Comparison of ENCODE assay signal across 22 mouse cellular contexts in genomic region chr3:138668394-138669092, GRCm38 (mm10).
A peak's percentile ranks its signal among the peaks of the same experiment; 100 is the strongest.
DNase-seq lines count a peak whose midpoint lies in the region; ATAC-seq lines count a peak whose summit lies in the region.
"Had no signal": no experiment of that assay in that cellular context is flagged by ENCODE, and none has a peak within 500 bp of the region (broad histone marks: within the 10 kb centered on the region; RNA-seq: fewer than 3 reads in every experiment).

No protein-coding gene starts in this region.

- no peaks in the 10 kb centered on the region for H3K4me1 ChIP-seq in hindbrain, embryonic 16.5 days (ENCODE audit: control insufficient read depth, insufficient read depth, low read depth, low read length)
- no peaks in the 10 kb centered on the region for H3K4me1 ChIP-seq in hindbrain, embryonic 13.5 days (replicated peaks)
- H3K4me1 ChIP-seq in midbrain, embryonic 16.5 days (ENCODE audit: control insufficient read depth, insufficient read depth, low read length), result no peaks in the 10 kb centered on the region; the same call in 1 of the 2 replicates
- H3K4me1 ChIP-seq in kidney, embryonic 15.5 days, result 0 out of 2 replicates have a peak, but pooled peaks cover 2% of the 10 kb centered on the region
- H3K4me1 ChIP-seq: embryonic facial prominence, embryonic 10.5 days; hindbrain, embryonic 15.5 days; limb, embryonic 10.5 days had no signal

- 0 out of 2 replicates have a peak, but pooled peaks have one; percentile 30 for ATAC-seq in hindbrain, embryonic 16.5 days
- ATAC-seq in hindbrain, embryonic 13.5 days (ENCODE audit: low FRiP score), result no peak
- ATAC-seq in midbrain, embryonic 16.5 days, result 0 out of 2 replicates have a peak, but pooled peaks have one; percentile 62
- no peak for ATAC-seq in kidney, embryonic 15.5 days (replicated peaks; ENCODE audit: low FRiP score)
- ATAC-seq: liver, postnatal 0 days had no signal

- H3K27ac ChIP-seq in hindbrain, embryonic 16.5 days (ENCODE audit: low read depth, low read length), result no peak overlapping the region
- H3K27ac ChIP-seq in hindbrain, embryonic 13.5 days, result no peak overlapping the region; the same call in 1 of the 2 replicates
- H3K27ac ChIP-seq in midbrain, embryonic 16.5 days (ENCODE audit: low read length), result no peak overlapping the region
- H3K27ac ChIP-seq in kidney, embryonic 15.5 days, result no peak overlapping the region
- H3K27ac ChIP-seq: embryonic facial prominence, embryonic 10.5 days; gastrocnemius, adult 2 months; hindbrain, embryonic 15.5 days; left cerebral cortex, adult 2 months; limb, embryonic 10.5 days had no signal

- H3K9me3 ChIP-seq in hindbrain, embryonic 16.5 days (ENCODE audit: control insufficient read depth, low read length), result 0 out of 2 replicates have a peak, but pooled peaks cover 5% of the 10 kb centered on the region
- no peaks in the 10 kb centered on the region for H3K9me3 ChIP-seq in hindbrain, embryonic 13.5 days
- peaks cover 4% of the 10 kb centered on the region; the same call in 1 of the 2 replicates for H3K9me3 ChIP-seq in midbrain, embryonic 16.5 days (replicated peaks; ENCODE audit: control insufficient read depth, low read length, poor library complexity, severe bottlenecking)
- peaks cover 5% of the 10 kb centered on the region; the same call in 1 of the 2 replicates for H3K9me3 ChIP-seq in kidney, embryonic 15.5 days (replicated peaks)
- H3K9me3 ChIP-seq: embryonic facial prominence, embryonic 10.5 days; hindbrain, embryonic 15.5 days; limb, embryonic 10.5 days had no signal

- H3K36me3 ChIP-seq in hindbrain, embryonic 16.5 days (ENCODE audit: control insufficient read depth, insufficient read depth, low read length), result no peaks in the 10 kb centered on the region
- no peaks in the 10 kb centered on the region for H3K36me3 ChIP-seq in hindbrain, embryonic 13.5 days
- H3K36me3 ChIP-seq in midbrain, embryonic 16.5 days (ENCODE audit: control insufficient read depth, insufficient read depth, low read length), result no peaks in the 10 kb centered on the region
- no peaks in the 10 kb centered on the region for H3K36me3 ChIP-seq in kidney, embryonic 15.5 days
- H3K36me3 ChIP-seq: embryonic facial prominence, embryonic 10.5 days; G1E; hindbrain, embryonic 15.5 days; limb, embryonic 10.5 days had no signal

- 65% methylated on average over 14 of the region's 14 CpGs for WGBS in hindbrain, embryonic 16.5 days
- WGBS in hindbrain, embryonic 13.5 days, result 69% methylated on average over 14 of the region's 14 CpGs
- WGBS in midbrain, embryonic 16.5 days, result 70% methylated on average over 14 of the region's 14 CpGs
- WGBS in kidney, embryonic 15.5 days, result 85% methylated on average over 14 of the region's 14 CpGs

- peak; percentile 67 for DNase-seq in A20 (ENCODE audit: low read depth, low spot score)
- DNase-seq in ES-CJ7 (ENCODE audit: low read depth, low spot score), result peak; percentile 86
- no peak for DNase-seq in retina, embryonic 14.5 days (ENCODE audit: low spot score)
- DNase-seq: cerebellum, adult 8-10 months; gastrocnemius, adult 2 months; heart, postnatal 14 days; kidney, adult 11 months; kidney, postnatal 10 days; liver, postnatal 0 days; lung, postnatal 10 days; retina, postnatal 1 day; thymus, adult 2 months had no signal

- no peaks in the 10 kb centered on the region for H3K27me3 ChIP-seq in hindbrain, embryonic 16.5 days (replicated peaks; ENCODE audit: control insufficient read depth, insufficient read depth, low read length)
- H3K27me3 ChIP-seq in hindbrain, embryonic 13.5 days, result no peaks in the 10 kb centered on the region
- H3K27me3 ChIP-seq in midbrain, embryonic 16.5 days (ENCODE audit: control insufficient read depth, insufficient read depth, low read depth, low read length), result no peaks in the 10 kb centered on the region
- H3K27me3 ChIP-seq in kidney, embryonic 15.5 days, result no peaks in the 10 kb centered on the region
- H3K27me3 ChIP-seq: hindbrain, embryonic 15.5 days had no signal

- H3K4me3 ChIP-seq in hindbrain, embryonic 16.5 days (ENCODE audit: low read length), result no peak overlapping the region
- H3K4me3 ChIP-seq in hindbrain, embryonic 13.5 days, result no peak overlapping the region
- no peak overlapping the region for H3K4me3 ChIP-seq in midbrain, embryonic 16.5 days (ENCODE audit: low read depth, low read length)
- H3K4me3 ChIP-seq in kidney, embryonic 15.5 days (replicated peaks), result no peak overlapping the region
- H3K4me3 ChIP-seq: embryonic facial prominence, embryonic 10.5 days; gastrocnemius, adult 2 months; hindbrain, embryonic 15.5 days; left cerebral cortex, adult 2 months; limb, embryonic 10.5 days had no signal

- no peak overlapping the region for H3K9ac ChIP-seq in hindbrain, embryonic 16.5 days (ENCODE audit: low read depth, low read length)
- no peak overlapping the region for H3K9ac ChIP-seq in hindbrain, embryonic 13.5 days
- no peak overlapping the region for H3K9ac ChIP-seq in midbrain, embryonic 16.5 days (ENCODE audit: low read depth, low read length)
- H3K9ac ChIP-seq in kidney, embryonic 15.5 days, result no peak overlapping the region
- H3K9ac ChIP-seq: hindbrain, embryonic 15.5 days; liver, postnatal 0 days had no signal

- H3K4me2 ChIP-seq in hindbrain, embryonic 16.5 days (ENCODE audit: low read length), result no peak overlapping the region
- H3K4me2 ChIP-seq in hindbrain, embryonic 13.5 days, result no peak overlapping the region
- no peak overlapping the region for H3K4me2 ChIP-seq in midbrain, embryonic 16.5 days (ENCODE audit: low read length)
- H3K4me2 ChIP-seq in kidney, embryonic 15.5 days, result no peak overlapping the region
- H3K4me2 ChIP-seq: heart, embryonic 11.5 days; hindbrain, embryonic 15.5 days had no signal

Comparison
In these comparisons a context has a peak if more than half of its experiments do, and no peak if none do; other contexts are left out.
1. ATAC-seq: peak in hindbrain, embryonic 16.5 days (single experiment) and midbrain, embryonic 16.5 days (single experiment); none in hindbrain, embryonic 13.5 days (single experiment) and kidney, embryonic 15.5 days (single experiment).